Mouse (Mus musculus) midbrain, embryonic 10.5 days (tissue): ENCODE data around the gene Cep128. TPM values are rescaled to one million over a fixed set of nuclear protein-coding genes. Genes with fewer than 3 reads are reported as not detected.
A peak's percentile ranks its signal among the peaks of the same experiment; 100 is the strongest.

Source experiments
- DNase-seq: peaks from one replicate; pipeline ENCODE4 v3.0.0-alpha.2; 2017; ENCODE audit warnings: low spot score
- H3K27ac ChIP-seq: fragments of 300-500 bp; sonication (generic); replicated peaks from 2 replicates; pipeline ENCODE4 v1.5.1; 2016; ENCODE audit warnings: mild to moderate bottlenecking
- H3K27me3 ChIP-seq: fragments of 300-500 bp; sonication (generic); 2 replicates; pipeline ENCODE4 v1.6.1; 2016; ENCODE audit warnings: low read depth, mild to moderate bottlenecking; ENCODE audit not compliant: poor library complexity, severe bottlenecking
- H3K36me3 ChIP-seq: fragments of 300-500 bp; sonication (generic); 2 replicates; pipeline ENCODE4 v1.6.1; 2016; ENCODE audit warnings: mild to moderate bottlenecking, moderate library complexity
- H3K4me1 ChIP-seq: fragments of 300-500 bp; sonication (generic); 2 replicates; pipeline ENCODE4 v1.6.1; 2016
- H3K4me3 ChIP-seq: fragments of 300-500 bp; sonication (generic); 2 replicates; pipeline ENCODE4 v1.5.1; 2016; ENCODE audit warnings: mild to moderate bottlenecking, moderate library complexity
- H3K9me3 ChIP-seq: fragments of 300-500 bp; sonication (generic); replicated peaks from 2 replicates; pipeline ENCODE4 v1.6.1; 2016; ENCODE audit warnings: mild to moderate bottlenecking
- WGBS: fragments of 180-500 bp; shearing (Covaris S2); methylation state at CpG from one replicate; pipeline ENCODE4 v1.1.7; 2016; 5-methylcytosine and 5-hydroxymethylcytosine counted together
- polyA plus RNA-seq: library from polyadenylated mRNA; unstranded; fragments of >200 nt; fragmentation: Nextera tagmentation; extraction: Ambion mirVana; gene quantifications from 2 replicates; pipeline ENCODE4 v1.2.1, GENCODE M21; 2016

Gene Cep128
- polyA plus RNA-seq, 1 experiment from 2014 or later: 9.7 TPM

DNA sequence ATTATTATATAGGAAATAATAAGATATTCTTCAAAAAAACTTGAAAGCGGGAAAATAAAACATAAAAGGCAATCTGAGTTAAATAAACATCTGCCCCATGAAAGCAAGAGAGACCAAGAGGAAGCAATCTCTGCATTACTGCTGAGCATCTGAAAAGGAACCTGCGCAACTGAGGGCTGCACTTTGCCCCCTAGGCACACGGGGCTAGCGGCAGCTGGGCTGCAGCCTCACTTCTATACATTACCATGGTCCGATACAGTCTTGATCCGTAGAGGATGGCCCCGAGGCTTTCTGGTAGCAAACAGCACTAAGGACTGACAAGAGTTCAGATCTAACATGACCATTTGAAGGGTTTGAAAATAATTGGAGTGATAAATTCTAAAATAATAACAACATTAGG, 230.2 kb downstream of the Cep128 start:
- Histone ChIP-seq H3K36me3 (no peaks in the 10 kb centered on the region), H3K9me3 (no peaks in the 10 kb centered on the region), H3K27ac (no peak overlapping the region), H3K4me1 (no peaks in the 10 kb centered on the region), H3K4me3 (no peak overlapping the region), H3K27me3 (no peaks in the 10 kb centered on the region)
- 85% methylated on average over 7 of the region's 7 CpGs for WGBS
- DNase-seq: no peak

DNA sequence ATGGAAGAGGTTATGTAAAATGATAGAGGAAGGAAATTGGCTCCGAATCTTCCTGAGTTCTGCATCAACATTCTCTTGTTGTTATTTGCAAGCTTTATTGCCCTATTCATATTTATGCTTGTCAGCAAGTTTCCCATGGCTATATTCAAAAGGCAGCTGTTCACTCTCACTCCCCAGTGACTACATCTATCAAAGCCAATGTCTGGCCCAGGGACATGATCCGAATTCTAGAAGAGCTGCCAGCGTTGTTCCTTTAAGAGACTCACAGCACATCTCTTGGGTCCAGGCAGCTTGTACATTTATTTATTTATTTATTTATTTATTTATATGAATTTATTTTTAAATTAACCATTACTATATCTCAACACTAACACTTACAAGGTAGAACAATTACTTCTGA, 235.1 kb downstream of the Cep128 start:
- H3K27ac ChIP-seq: no peak overlapping the region
- DNase-seq: no peak
- no peak overlapping the region for H3K4me3 ChIP-seq
- 95% methylated on average over 3 of the region's 3 CpGs for WGBS
- H3K9me3 ChIP-seq: no peaks in the 10 kb centered on the region
- H3K4me1 ChIP-seq: no peaks in the 10 kb centered on the region
- H3K27me3 ChIP-seq: no peaks in the 10 kb centered on the region
- no peaks in the 10 kb centered on the region for H3K36me3 ChIP-seq

DNA sequence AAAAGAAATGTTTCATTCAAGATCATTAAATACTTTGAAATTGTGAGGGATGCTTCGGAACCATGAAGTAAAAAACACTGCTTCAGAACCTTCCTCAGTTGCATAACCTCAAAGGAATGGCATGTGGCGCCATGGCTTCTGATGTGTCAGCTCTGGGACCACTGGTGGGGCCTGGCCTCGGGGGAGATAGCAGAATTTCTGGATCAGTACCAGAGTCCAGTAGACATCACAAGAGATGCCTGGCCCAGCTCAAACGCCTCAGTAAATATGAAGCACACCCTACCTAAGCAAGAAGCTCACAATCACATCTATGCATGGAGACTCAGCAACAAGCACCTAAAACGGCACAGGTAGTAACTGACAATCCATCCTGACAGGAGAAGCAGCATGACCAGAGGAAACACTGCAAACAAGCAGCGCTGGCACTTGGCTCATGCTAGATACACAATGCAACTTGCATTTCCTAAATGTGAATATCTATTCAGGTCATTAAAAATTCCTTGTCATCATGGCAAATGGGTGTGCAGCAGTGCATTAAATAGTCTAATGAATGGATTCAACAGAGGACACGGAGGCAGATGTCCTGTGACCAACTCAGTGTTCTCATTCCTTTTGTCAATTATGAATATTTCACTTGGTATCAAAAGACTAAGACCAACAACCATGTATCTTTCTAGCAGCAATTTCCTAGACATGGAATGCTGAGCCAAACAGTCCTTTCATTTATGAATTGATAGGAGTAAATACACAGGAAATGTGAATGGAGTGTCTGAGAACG, 249.3 kb downstream of the Cep128 start:
- H3K9me3 ChIP-seq: no peaks in the 10 kb centered on the region
- WGBS: 89% methylated on average over 8 of the region's 8 CpGs

DNA sequence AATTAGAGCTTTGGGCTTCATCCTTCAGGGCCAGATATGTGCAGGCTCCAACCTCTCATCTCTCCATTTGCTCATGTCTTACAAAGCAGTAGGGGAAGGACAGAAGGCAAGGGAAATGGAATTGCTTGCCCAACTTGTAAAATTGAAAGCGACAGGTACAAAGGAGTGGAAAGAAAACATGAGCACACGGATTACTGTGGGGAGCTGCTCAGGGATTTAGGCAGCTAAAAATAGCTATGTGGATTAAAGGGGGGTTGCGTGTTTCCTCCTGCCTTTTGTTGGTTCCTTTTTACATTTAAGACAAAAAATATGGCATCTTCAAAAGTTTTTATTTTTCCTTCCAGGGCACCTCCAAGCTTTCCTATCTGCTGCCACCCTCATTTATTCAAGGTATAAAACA, 269.2 kb downstream of the Cep128 start:
- no peaks in the 10 kb centered on the region for H3K36me3 ChIP-seq
- 61% methylated on average over 3 of the region's 3 CpGs for WGBS
- H3K27me3 ChIP-seq: no peaks in the 10 kb centered on the region
- 0 out of 2 replicates have a peak, but pooled peaks cover 7% of the 10 kb centered on the region for H3K4me1 ChIP-seq
- H3K9me3 ChIP-seq: no peaks in the 10 kb centered on the region
- no peak overlapping the region for H3K27ac ChIP-seq
- DNase-seq: no peak
- no peak overlapping the region for H3K4me3 ChIP-seq

More for the DNA sequence above, 249.3 kb downstream of the Cep128 start:
- Histone ChIP-seq H3K36me3 (no peaks in the 10 kb centered on the region), H3K27ac (no peak overlapping the region), H3K27me3 (no peaks in the 10 kb centered on the region), H3K4me1 (no peaks in the 10 kb centered on the region), H3K4me3 (no peak overlapping the region)
- DNase-seq: no peak

DNA sequence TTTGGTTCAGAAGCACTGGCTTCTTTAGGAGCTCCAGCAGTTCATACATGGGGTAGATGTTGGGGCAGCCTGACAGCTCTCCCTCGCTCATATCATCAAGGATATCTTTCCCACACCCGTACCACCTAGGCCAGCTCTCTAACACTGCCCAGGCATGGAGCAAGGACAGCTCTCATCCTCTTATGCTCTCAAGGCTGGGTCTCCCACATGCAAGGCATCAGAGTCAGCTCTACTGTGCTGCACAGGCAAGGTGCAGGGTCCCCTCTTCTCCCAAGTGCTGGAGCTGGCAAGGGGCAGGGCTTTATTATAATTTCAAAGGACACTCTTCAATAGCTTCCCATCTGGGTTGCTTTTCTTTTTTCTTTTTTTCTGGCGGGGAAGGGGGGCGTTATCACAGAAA, 280.9 kb downstream of the Cep128 start:
- no peak for DNase-seq
- Histone ChIP-seq H3K27ac (peak overlapping the region; percentile 53; the same call in 1 of the 2 replicates), H3K4me1 (peaks cover 13% of the 10 kb centered on the region), H3K9me3 (no peaks in the 10 kb centered on the region), H3K4me3 (no peak overlapping the region), H3K27me3 (no peaks in the 10 kb centered on the region), H3K36me3 (no peaks in the 10 kb centered on the region)
- WGBS: 70% methylated on average over 4 of the region's 4 CpGs

DNA sequence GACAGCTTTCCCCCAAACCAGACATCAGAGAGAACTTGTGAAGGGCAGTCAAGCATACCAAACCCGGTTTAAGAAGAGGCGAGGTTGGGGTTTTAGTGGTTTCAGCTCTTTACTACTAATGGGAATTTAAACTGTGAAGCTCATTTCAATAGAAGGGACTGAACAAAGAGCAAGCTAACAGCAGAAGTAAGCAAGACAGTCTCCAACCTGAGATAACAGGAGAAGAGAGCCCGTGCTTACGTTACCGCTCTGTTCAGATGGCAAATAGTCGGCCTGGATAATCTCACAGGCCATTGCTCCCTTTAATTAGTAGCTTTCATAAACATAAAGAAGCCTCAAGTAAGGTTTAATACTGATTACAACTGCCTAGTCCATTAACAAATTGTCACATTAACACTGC, 286.3 kb downstream of the Cep128 start:
- Histone ChIP-seq H3K27me3 (no peaks in the 10 kb centered on the region), H3K36me3 (no peaks in the 10 kb centered on the region), H3K27ac (no peak overlapping the region; the same call in 1 of the 2 replicates), H3K9me3 (no peaks in the 10 kb centered on the region), H3K4me3 (no peak overlapping the region), H3K4me1 (peaks cover 12% of the 10 kb centered on the region)
- DNase-seq: no peak
- WGBS: 30% methylated on average over 6 of the region's 6 CpGs

DNA sequence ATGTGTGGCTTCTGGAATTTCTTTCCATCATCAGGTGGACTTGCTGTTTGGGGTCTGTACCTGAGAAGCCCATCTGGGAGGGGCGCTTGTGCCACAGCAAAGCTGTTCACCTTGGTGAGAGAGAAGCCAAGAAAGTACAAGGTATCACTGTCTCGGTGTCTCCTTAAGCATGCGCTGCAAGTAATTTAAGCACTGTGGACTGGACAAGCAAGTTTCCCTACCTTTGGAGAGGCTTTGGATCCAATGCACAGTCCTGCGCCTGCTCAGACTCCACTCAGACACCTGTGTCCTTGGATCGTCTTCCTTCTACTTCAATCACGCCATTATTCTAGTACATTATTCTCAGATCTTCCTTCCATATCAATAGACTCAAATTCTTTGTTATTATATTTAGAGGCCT, 288.0 kb downstream of the Cep128 start:
- Histone ChIP-seq H3K4me3 (no peak overlapping the region), H3K27ac (no peak overlapping the region), H3K27me3 (no peaks in the 10 kb centered on the region), H3K4me1 (peaks cover 12% of the 10 kb centered on the region), H3K36me3 (no peaks in the 10 kb centered on the region), H3K9me3 (no peaks in the 10 kb centered on the region)
- 95% methylated on average over 6 of the region's 6 CpGs for WGBS
- no peak for DNase-seq

DNA sequence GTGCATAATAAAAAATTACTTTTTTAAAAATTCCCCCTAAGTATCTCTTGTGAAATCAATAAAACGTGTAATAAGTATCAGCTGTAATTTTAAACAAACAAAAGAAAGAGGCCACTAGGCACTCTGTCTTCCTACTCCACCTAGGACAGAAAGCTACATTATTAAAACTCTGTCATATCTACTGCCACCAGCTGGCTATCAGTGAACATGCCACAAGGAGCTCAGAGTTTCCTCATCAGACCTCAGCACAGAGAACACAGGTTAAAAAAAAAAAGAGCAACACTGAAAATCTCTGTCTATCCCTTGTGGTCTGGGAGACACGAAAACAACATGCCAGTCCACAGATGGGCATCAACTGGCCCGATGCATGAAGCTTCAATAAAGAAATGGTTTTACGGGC, 295.9 kb downstream of the Cep128 start:
- no peak for DNase-seq

DNA sequence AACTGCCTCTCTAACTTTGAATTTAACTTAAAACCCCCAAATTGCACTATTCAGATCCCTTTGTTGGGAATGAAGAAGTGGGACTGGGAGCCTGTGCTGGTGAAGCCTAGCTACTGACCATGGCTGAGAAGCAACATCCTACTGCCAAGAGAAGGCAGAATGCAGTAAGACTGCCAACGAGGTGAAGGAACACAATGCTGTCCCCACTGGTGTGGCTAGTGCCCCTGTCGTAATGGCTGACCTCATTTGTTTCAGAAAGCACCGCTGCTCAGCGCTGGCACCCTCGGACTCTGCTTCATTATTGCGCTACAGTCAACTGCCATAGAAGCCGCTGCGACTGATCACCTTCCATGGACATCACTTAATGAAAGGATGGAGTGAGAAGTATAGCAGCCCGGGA, 298.2 kb downstream of the Cep128 start:
- H3K9me3 ChIP-seq: no peaks in the 10 kb centered on the region
- H3K27ac ChIP-seq: no peak overlapping the region
- WGBS: 94% methylated on average over 9 of the region's 9 CpGs
- no peaks in the 10 kb centered on the region for H3K36me3 ChIP-seq
- DNase-seq: no peak
- no peak overlapping the region for H3K4me3 ChIP-seq
- no peaks in the 10 kb centered on the region for H3K4me1 ChIP-seq
- no peaks in the 10 kb centered on the region for H3K27me3 ChIP-seq

More for the DNA sequence above, 295.9 kb downstream of the Cep128 start:
- H3K36me3 ChIP-seq: no peaks in the 10 kb centered on the region
- 88% methylated on average over 4 of the region's 4 CpGs for WGBS
- H3K27ac ChIP-seq: no peak overlapping the region
- no peaks in the 10 kb centered on the region for H3K9me3 ChIP-seq
- H3K4me1 ChIP-seq: no peaks in the 10 kb centered on the region
- no peaks in the 10 kb centered on the region for H3K27me3 ChIP-seq
- no peak overlapping the region for H3K4me3 ChIP-seq

DNA sequence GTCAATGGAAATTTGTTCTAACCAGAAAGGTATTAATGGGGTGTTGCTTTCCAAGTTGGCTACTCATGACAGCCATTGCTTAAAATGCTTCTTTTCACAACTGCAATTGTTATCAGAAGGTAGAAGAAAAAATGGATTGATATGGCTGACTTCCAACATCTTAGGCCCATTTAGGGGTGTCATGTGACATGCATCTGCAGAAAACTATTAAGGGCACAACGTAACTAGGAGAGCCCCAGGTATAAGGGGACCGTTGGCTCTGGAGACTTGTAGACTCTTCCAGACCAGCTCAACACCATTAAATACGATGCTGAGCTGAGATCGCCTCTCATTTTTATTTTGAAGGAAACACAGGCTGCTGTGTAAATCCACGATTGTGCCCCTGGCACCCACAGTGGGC, 308.6 kb downstream of the Cep128 start:
- DNase-seq: no peak
- WGBS: 95% methylated on average over 5 of the region's 5 CpGs
- H3K36me3 ChIP-seq: no peaks in the 10 kb centered on the region
- H3K27ac ChIP-seq: no peak overlapping the region
- H3K4me1 ChIP-seq: no peaks in the 10 kb centered on the region
- no peak overlapping the region for H3K4me3 ChIP-seq
- H3K27me3 ChIP-seq: no peaks in the 10 kb centered on the region
- H3K9me3 ChIP-seq: no peaks in the 10 kb centered on the region

DNA sequence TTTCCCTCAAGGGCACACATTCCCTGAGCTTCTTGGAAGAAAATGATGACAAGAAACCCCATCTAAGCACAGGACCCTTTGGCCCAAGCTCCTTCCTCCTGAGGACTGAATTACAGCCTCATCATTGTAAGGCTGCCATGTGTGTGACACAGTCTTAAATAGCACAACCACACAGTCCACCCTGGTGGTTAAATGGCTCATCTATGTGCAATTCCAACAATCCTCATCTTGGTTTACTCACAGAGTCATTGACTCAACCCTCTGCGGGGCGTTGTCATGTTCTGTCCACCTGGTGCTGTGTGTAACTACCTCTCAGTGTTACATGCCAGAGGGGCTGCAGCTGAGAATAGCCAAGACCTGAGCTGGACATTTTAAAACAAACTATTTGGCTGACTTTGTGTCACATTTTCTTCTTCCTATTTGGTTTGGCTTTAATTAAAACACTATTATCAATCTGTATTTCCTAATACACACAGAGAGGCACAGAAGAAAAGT, 313.6 kb downstream of the Cep128 start:
- no peaks in the 10 kb centered on the region for H3K9me3 ChIP-seq
- H3K27me3 ChIP-seq: no peaks in the 10 kb centered on the region
- 87% methylated on average over 2 of the region's 2 CpGs for WGBS
- peaks cover 14% of the 10 kb centered on the region for H3K4me1 ChIP-seq
- DNase-seq: no peak
- no peaks in the 10 kb centered on the region for H3K36me3 ChIP-seq
- no peak overlapping the region for H3K27ac ChIP-seq
- H3K4me3 ChIP-seq: no peak overlapping the region

DNA sequence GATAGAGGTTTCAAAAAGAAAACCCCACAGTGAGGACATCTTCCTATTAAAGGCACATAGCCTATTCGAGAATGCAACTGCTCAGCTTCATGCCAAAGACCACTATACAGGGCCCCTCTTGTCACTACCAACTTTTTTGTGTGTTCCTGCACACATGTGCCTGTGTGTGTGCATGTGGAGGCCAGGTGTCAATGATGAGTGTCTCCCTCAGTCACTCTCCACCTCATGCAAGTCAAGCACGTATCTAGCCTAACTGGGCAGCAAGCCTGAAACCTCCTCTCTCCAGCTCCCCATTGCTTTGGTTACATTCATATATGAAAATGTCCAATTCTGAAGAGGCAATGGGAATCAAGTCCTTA, 317.1 kb downstream of the Cep128 start:
- no peaks in the 10 kb centered on the region for H3K27me3 ChIP-seq
- H3K4me1 ChIP-seq: peaks cover 14% of the 10 kb centered on the region
- WGBS: 75% methylated on average over 2 of the region's 2 CpGs
- no peaks in the 10 kb centered on the region for H3K9me3 ChIP-seq
- no peak overlapping the region for H3K27ac ChIP-seq
- DNase-seq: no peak
- no peak overlapping the region for H3K4me3 ChIP-seq
- no peaks in the 10 kb centered on the region for H3K36me3 ChIP-seq

DNA sequence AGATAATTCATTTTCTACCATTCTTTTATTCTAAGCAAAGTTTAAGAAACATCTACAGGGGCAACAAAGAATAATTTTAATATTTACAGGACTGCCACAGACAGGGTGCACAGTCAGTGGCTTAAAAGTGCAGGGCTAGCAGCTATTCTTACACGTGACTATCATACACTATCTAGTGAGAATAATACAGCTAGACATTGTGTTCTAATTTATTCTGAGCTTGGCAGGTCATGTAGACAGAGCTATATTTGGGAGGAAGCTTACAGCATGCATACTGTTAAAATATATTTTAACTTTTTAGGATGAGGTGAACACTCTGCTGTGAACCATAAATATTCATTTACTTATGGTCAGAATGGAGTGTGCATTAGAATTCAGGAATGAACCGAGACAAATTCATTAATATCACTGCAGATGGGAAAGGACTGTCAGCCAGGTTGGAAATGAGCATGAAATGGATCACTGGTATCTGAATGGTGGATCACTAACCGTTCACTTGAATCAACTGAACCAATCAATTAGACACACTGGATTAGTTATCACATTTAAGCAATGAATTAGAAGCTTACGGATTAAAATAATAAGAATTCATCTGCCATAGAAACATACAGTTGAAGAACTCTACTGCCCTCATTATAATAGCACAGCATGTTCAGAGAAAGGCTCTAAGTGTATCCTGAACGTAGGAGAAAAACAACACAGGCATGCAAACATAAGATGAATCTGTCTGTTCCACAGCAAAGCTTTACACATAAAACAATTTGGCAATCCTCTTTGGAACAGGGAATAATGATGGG, 317.7 kb downstream of the Cep128 start:
- no peak overlapping the region for H3K4me3 ChIP-seq
- peaks cover 14% of the 10 kb centered on the region for H3K4me1 ChIP-seq
- H3K27ac ChIP-seq: no peak overlapping the region
- H3K36me3 ChIP-seq: no peaks in the 10 kb centered on the region
- H3K9me3 ChIP-seq: no peaks in the 10 kb centered on the region
- DNase-seq: no peak
- no peaks in the 10 kb centered on the region for H3K27me3 ChIP-seq
- WGBS: 65% methylated on average over 5 of the region's 5 CpGs
